Mouse (Mus musculus): Measurements from ENCODE around the gene Pitpna.
"Not testable (repeated sequence)": the region's sequence is repeated elsewhere in the genome, so short reads cannot be mapped to it uniquely, and the experiment has no call there.

Gene Pitpna

GRCm38 (mm10) chr11:75588285-75588941 lies 516 bp downstream of the Pitpna start:
- DNase-seq (ENCODE audit: low read depth, low spot score), result no peak

GRCm38 (mm10) chr11:75592612-75593011 lies 4.7 kb downstream of the Pitpna start:
- DNase-seq (ENCODE audit: low read depth, low spot score), result no peak

GRCm38 (mm10) chr11:75594431-75594830 lies 6.5 kb downstream of the Pitpna start:
- no peak for DNase-seq (ENCODE audit: low read depth, low spot score)

- no peak for DNase-seq (ENCODE audit: low read depth, low spot score)
Measured at GRCm38 (mm10) chr11:75595404-75595803, 7.5 kb downstream of the Pitpna start.

- DNase-seq (ENCODE audit: low read depth, low spot score), result no peak
Measured at GRCm38 (mm10) chr11:75595816-75596215, 7.9 kb downstream of the Pitpna start.

- DNase-seq (ENCODE audit: low read depth, low spot score), result no peak
Measured at GRCm38 (mm10) chr11:75596726-75597255, 8.9 kb downstream of the Pitpna start.

GRCm38 (mm10) chr11:75598004-75598403 lies 10.1 kb downstream of the Pitpna start:
- DNase-seq (ENCODE audit: low read depth, low spot score), result no peak

GRCm38 (mm10) chr11:75599802-75600201 lies 11.9 kb downstream of the Pitpna start:
- not testable (repeated sequence) for DNase-seq (ENCODE audit: low read depth, low spot score)

GRCm38 (mm10) chr11:75604826-75605225 lies 16.9 kb downstream of the Pitpna start:
- no peak for DNase-seq (ENCODE audit: low read depth, low spot score)

GRCm38 (mm10) chr11:75605318-75605717 lies 17.4 kb downstream of the Pitpna start:
- DNase-seq (ENCODE audit: low read depth, low spot score), result no peak

GRCm38 (mm10) chr11:75608776-75609175 lies 20.9 kb downstream of the Pitpna start:
- DNase-seq (ENCODE audit: low read depth, low spot score), result no peak

GRCm38 (mm10) chr11:75610021-75610420 lies 22.1 kb downstream of the Pitpna start:
- no peak for DNase-seq (ENCODE audit: low read depth, low spot score)

GRCm38 (mm10) chr11:75614769-75615168 lies 26.9 kb downstream of the Pitpna start:
- DNase-seq (ENCODE audit: low read depth, low spot score), result no peak

- no peak for DNase-seq (ENCODE audit: low read depth, low spot score)
Measured at GRCm38 (mm10) chr11:75615556-75615955, 27.7 kb downstream of the Pitpna start.

- DNase-seq (ENCODE audit: low read depth, low spot score), result no peak
Measured at GRCm38 (mm10) chr11:75619133-75619532, 31.2 kb downstream of the Pitpna start.

- no peak for DNase-seq (ENCODE audit: low read depth, low spot score)
Measured at GRCm38 (mm10) chr11:75620136-75620780, 32.4 kb downstream of the Pitpna start.

GRCm38 (mm10) chr11:75621426-75621825 lies 33.5 kb downstream of the Pitpna start:
- DNase-seq (ENCODE audit: low read depth, low spot score), result no peak

- no peak for DNase-seq (ENCODE audit: low read depth, low spot score)
Measured at GRCm38 (mm10) chr11:75622588-75623329, 34.9 kb downstream of the Pitpna start.

GRCm38 (mm10) chr11:75624102-75624554 lies 36.2 kb downstream of the Pitpna start:
- DNase-seq (ENCODE audit: low read depth, low spot score), result no peak

- no peak for DNase-seq (ENCODE audit: low read depth, low spot score)
Measured at GRCm38 (mm10) chr11:75625820-75626219, 37.9 kb downstream of the Pitpna start.

- DNase-seq (ENCODE audit: low read depth, low spot score), result no peak
Measured at GRCm38 (mm10) chr11:75630098-75630497, 42.2 kb downstream of the Pitpna start.

GRCm38 (mm10) chr11:75630645-75631229 lies 42.8 kb downstream of the Pitpna start, which contains the start of gene Inpp5k:
Inpp5k (plus strand) TSS chr11:75630988.
- peak; percentile 96 for DNase-seq (ENCODE audit: low read depth, low spot score)
